Mouse (Mus musculus) CH12.LX (cell line): ENCODE measurements at regions not wholly inside any gene's neighbourhood (a gene's known extent, or its start where the extent isn't known, plus 50 kb on each side); places are given as distances from the start of the nearest gene placed in this dataset.

Source experiments
- CTCF ChIP-seq, 2 experiments: IDR thresholded peaks in 1 of 2; conservative IDR thresholded peaks in 1 of 2; 2 replicates each; pipeline ENCODE4 v1.5.1; 2011 to 2012; ENCODE audit warnings: low read depth in 2 of 2, low read length in 2 of 2, improper control_type of control experiment in 1 of 2, inconsistent platforms in 1 of 2, mild to moderate bottlenecking in 1 of 2, moderate library complexity in 1 of 2
- JUND ChIP-seq: conservative IDR thresholded peaks from 2 replicates; pipeline ENCODE4 v1.6.1; 2011; ENCODE audit warnings: low read depth, low read length, improper control_type of control experiment
- MAX ChIP-seq: IDR thresholded peaks from 2 replicates; pipeline ENCODE4 v1.6.1; 2011; ENCODE audit warnings: low read length, improper control_type of control experiment
- MXI1 ChIP-seq: IDR thresholded peaks from 2 replicates; pipeline ENCODE4 v1.6.1; 2011; ENCODE audit warnings: mild to moderate bottlenecking, low read depth, low read length, improper control_type of control experiment
- POLR2AphosphoS2 ChIP-seq: IDR thresholded peaks from 2 replicates; pipeline ENCODE4 v1.6.1; 2011; ENCODE audit warnings: low read depth, low read length, improper control_type of control experiment
- TBP ChIP-seq: conservative IDR thresholded peaks from 2 replicates; pipeline ENCODE4 v1.6.1; 2011; ENCODE audit warnings: low read depth, low read length, improper control_type of control experiment
- TCF12 ChIP-seq: IDR thresholded peaks from 2 replicates; pipeline ENCODE4 v1.6.1; 2014; ENCODE audit warnings: low read depth, mild to moderate bottlenecking, inconsistent platforms, low read length, improper control_type of control experiment
- ZNF384 ChIP-seq: IDR thresholded peaks from 2 replicates; pipeline ENCODE4 v1.6.1; 2012; ENCODE audit warnings: low read depth, low read length, improper control_type of control experiment, inconsistent platforms

- TF ChIP-seq ZNF384 (no peak), TBP (no peak), POLR2AphosphoS2 (no peak), JUND (no peak), CTCF (conservative IDR thresholded peaks at IDR 0.05 in 1 of 2, IDR thresholded peaks at IDR 0.05 in 1 of 2; ENCODE audit: low read depth in 2 of 2, low read length in 2 of 2) (no peak), MAX (no peak), TCF12 (no peak), MXI1 (no peak)
Observed at GRCm38 (mm10) chrX:12252680-12253021, 92.5 kb upstream of the Bcor start.
